Comparison of ENCODE assay signal across 8 mouse cellular contexts in genomic region chr6:122810615-122811279, GRCm38 (mm10). TPM values are rescaled to one million over a fixed set of nuclear protein-coding genes. Genes with fewer than 3 reads are reported as not detected.
DNase-seq lines count a peak whose midpoint lies in the region; ATAC-seq and TF ChIP-seq lines count a peak whose summit lies in the region.

No protein-coding gene starts in this region.

- no peaks in the 10 kb centered on the region for H3K36me3 ChIP-seq in C2C12 (ENCODE audit: control insufficient read depth, insufficient read depth)
- peaks cover 2% of the 10 kb centered on the region; the same call in 1 of the 2 replicates for H3K36me3 ChIP-seq in erythroblast, embryonic 14.5 days (ENCODE audit: control insufficient read depth)
- H3K36me3 ChIP-seq in heart, embryonic 12.5 days: no peaks in the 10 kb centered on the region
- no peaks in the 10 kb centered on the region for H3K36me3 ChIP-seq in kidney, postnatal 0 days (ENCODE audit: insufficient read depth, low read length)
- H3K36me3 ChIP-seq in liver, embryonic 11.5 days (ENCODE audit: control insufficient read depth, insufficient read depth, low read length): no peaks in the 10 kb centered on the region
- no peaks in the 10 kb centered on the region for H3K36me3 ChIP-seq in stomach, embryonic 14.5 days (ENCODE audit: control insufficient read depth, insufficient read depth, low read length)

- ATAC-seq in heart, embryonic 12.5 days (ENCODE audit: insufficient number of reproducible peaks, low FRiP score): peak; percentile 99
- ATAC-seq in kidney, postnatal 0 days (replicated peaks; ENCODE audit: low FRiP score, low read depth): peak; percentile 100
- peak; percentile 98 for ATAC-seq in liver, embryonic 11.5 days (replicated peaks; ENCODE audit: low FRiP score)
- ATAC-seq in stomach, embryonic 14.5 days (ENCODE audit: insufficient number of reproducible peaks, insufficient read depth, low FRiP score, low read depth): peak; percentile 99

- peak overlapping the region; percentile 95 for H3ac ChIP-seq in C2C12 (ENCODE audit: control insufficient read depth, insufficient read length, low read depth)

- H3K9ac ChIP-seq in heart, embryonic 12.5 days: peak overlapping the region; percentile 73
- H3K9ac ChIP-seq in kidney, postnatal 0 days (ENCODE audit: low read depth, low read length): peak overlapping the region; percentile 80
- peak overlapping the region; percentile 80 for H3K9ac ChIP-seq in liver, embryonic 11.5 days (ENCODE audit: low read depth, low read length)
- peak overlapping the region; percentile 49 for H3K9ac ChIP-seq in stomach, embryonic 14.5 days (replicated peaks; ENCODE audit: low read depth, low read length)

- TF ChIP-seq POLR2A in brain, embryonic 14.5 days (IDR thresholded peaks at IDR 0.05; ENCODE audit: borderline replicate concordance, extremely low read depth, insufficient read depth, insufficient read length, poor library complexity, severe bottlenecking): peak; percentile 32; the same call in 1 of the 2 replicates

- peak overlapping the region; percentile 64 for H3K4me2 ChIP-seq in heart, embryonic 12.5 days
- H3K4me2 ChIP-seq in kidney, postnatal 0 days (ENCODE audit: low read length): peak overlapping the region; percentile 53
- peak overlapping the region; percentile 69 for H3K4me2 ChIP-seq in liver, embryonic 11.5 days
- H3K4me2 ChIP-seq in stomach, embryonic 14.5 days (replicated peaks; ENCODE audit: low read depth, low read length): peak overlapping the region; percentile 65

- peaks cover 35% of the 10 kb centered on the region for H3K4me1 ChIP-seq in erythroblast, embryonic 14.5 days (ENCODE audit: control insufficient read depth)
- H3K4me1 ChIP-seq in heart, embryonic 12.5 days (replicated peaks): peaks cover 6% of the 10 kb centered on the region
- no peaks in the 10 kb centered on the region for H3K4me1 ChIP-seq in kidney, postnatal 0 days (replicated peaks; ENCODE audit: insufficient read depth, low read length)
- H3K4me1 ChIP-seq in liver, embryonic 11.5 days (replicated peaks; ENCODE audit: control insufficient read depth, insufficient read depth, low read length): peaks cover 6% of the 10 kb centered on the region; the same call in 1 of the 2 replicates
- 0 out of 2 replicates have a peak, but pooled peaks cover 2% of the 10 kb centered on the region for H3K4me1 ChIP-seq in stomach, embryonic 14.5 days (ENCODE audit: control insufficient read depth, insufficient read depth, low read length)

- no peaks in the 10 kb centered on the region for H3K79me3 ChIP-seq in C2C12 (ENCODE audit: low read depth)

- no peaks in the 10 kb centered on the region for H3K9me3 ChIP-seq in erythroblast, embryonic 14.5 days (ENCODE audit: control insufficient read depth, low read length)
- no peaks in the 10 kb centered on the region for H3K9me3 ChIP-seq in heart, embryonic 12.5 days (replicated peaks)
- no peaks in the 10 kb centered on the region for H3K9me3 ChIP-seq in kidney, postnatal 0 days (replicated peaks; ENCODE audit: low read length)
- no peaks in the 10 kb centered on the region for H3K9me3 ChIP-seq in liver, embryonic 11.5 days (ENCODE audit: control insufficient read depth, low read length)
- no peaks in the 10 kb centered on the region for H3K9me3 ChIP-seq in stomach, embryonic 14.5 days (ENCODE audit: control insufficient read depth, low read depth, low read length)

- H3K79me2 ChIP-seq in C2C12 (ENCODE audit: control insufficient read depth, insufficient read depth): no peaks in the 10 kb centered on the region

- peak; percentile 100 for DNase-seq in brain, embryonic 14.5 days (ENCODE audit: low read depth)
- DNase-seq in kidney, postnatal 0 days (ENCODE audit: low spot score): peak; percentile 99
- DNase-seq in liver, embryonic 11.5 days (ENCODE audit: low spot score): peak; percentile 93
- DNase-seq in naive thymus-derived CD4-positive, alpha-beta T cell, adult 2 months (ENCODE audit: low read depth): peak; percentile 97

- H3K27ac ChIP-seq in heart, embryonic 12.5 days (ENCODE audit: poor library complexity, severe bottlenecking): peak overlapping the region; percentile 98
- H3K27ac ChIP-seq in kidney, postnatal 0 days: peak overlapping the region; percentile 100
- H3K27ac ChIP-seq in liver, embryonic 11.5 days (ENCODE audit: low read depth, low read length): peak overlapping the region; percentile 100
- peak overlapping the region; percentile 100 for H3K27ac ChIP-seq in stomach, embryonic 14.5 days (ENCODE audit: low read length)

- H3K27me3 ChIP-seq in C2C12 (ENCODE audit: control insufficient read depth, insufficient read depth, insufficient read length): no peaks in the 10 kb centered on the region
- no peaks in the 10 kb centered on the region for H3K27me3 ChIP-seq in erythroblast, embryonic 14.5 days (ENCODE audit: control insufficient read depth)
- H3K27me3 ChIP-seq in heart, embryonic 12.5 days (replicated peaks): no peaks in the 10 kb centered on the region
- no peaks in the 10 kb centered on the region for H3K27me3 ChIP-seq in kidney, postnatal 0 days (ENCODE audit: insufficient read depth, low read length)
- H3K27me3 ChIP-seq in liver, embryonic 11.5 days (replicated peaks; ENCODE audit: control insufficient read depth, insufficient read depth, low read length): no peaks in the 10 kb centered on the region
- H3K27me3 ChIP-seq in stomach, embryonic 14.5 days (ENCODE audit: control insufficient read depth, insufficient read depth, low read length): no peaks in the 10 kb centered on the region

- peak overlapping the region; percentile 48 for H3K4me3 ChIP-seq in C2C12 (ENCODE audit: insufficient read depth, poor library complexity, severe bottlenecking)
- peak overlapping the region; percentile 69 for H3K4me3 ChIP-seq in erythroblast, embryonic 14.5 days (replicated peaks)
- H3K4me3 ChIP-seq in heart, embryonic 12.5 days: peak overlapping the region; percentile 61
- peak overlapping the region; percentile 71 for H3K4me3 ChIP-seq in kidney, postnatal 0 days (replicated peaks; ENCODE audit: low read depth, low read length)
- peak overlapping the region; percentile 69 for H3K4me3 ChIP-seq in liver, embryonic 11.5 days (ENCODE audit: low read depth, low read length)
- peak overlapping the region; percentile 56 for H3K4me3 ChIP-seq in stomach, embryonic 14.5 days (ENCODE audit: low read depth, low read length)

- under 1% methylated on average over 30 of the region's 30 CpGs for WGBS in heart, embryonic 12.5 days
- under 1% methylated on average over 30 of the region's 30 CpGs for WGBS in kidney, postnatal 0 days
- under 1% methylated on average over 30 of the region's 30 CpGs for WGBS in liver, embryonic 11.5 days
- WGBS in stomach, embryonic 14.5 days: under 1% methylated on average over 30 of the region's 30 CpGs

- TF ChIP-seq CTCF in C2C12 (IDR thresholded peaks at IDR 0.05; ENCODE audit: control insufficient read depth, insufficient read depth, insufficient read length): no peak
- no peak for TF ChIP-seq CTCF in brain, embryonic 14.5 days (IDR thresholded peaks at IDR 0.05; ENCODE audit: borderline replicate concordance, extremely low read depth, insufficient read depth, insufficient read length)
- no peak for TF ChIP-seq CTCF in kidney, postnatal 0 days (IDR thresholded peaks at IDR 0.05; ENCODE audit: low read depth)

TF ChIP-seq in C2C12, 6 proteins besides CTCF, POLR2A, EP300 and RAD21:
- TF ChIP-seq MYOG (IDR thresholded peaks at IDR 0.05; ENCODE audit: control insufficient read depth, extremely low read depth, insufficient read length) (no peak), MAX (IDR thresholded peaks at IDR 0.05) (no peak), FOSL1 (IDR thresholded peaks at IDR 0.05; ENCODE audit: insufficient read depth, low read length, poor library complexity, severe bottlenecking) (no peak), CEBPB (IDR thresholded peaks at IDR 0.05; ENCODE audit: low read depth) (no peak), MYOD1 (IDR thresholded peaks at IDR 0.05; ENCODE audit: control insufficient read depth, insufficient read length, low read depth) (no peak), USF1 (IDR thresholded peaks at IDR 0.05; ENCODE audit: low read depth) (no peak)
TF ChIP-seq in C2C12: peak in this region for 0.

RNA-seq across cellular contexts. Expression of gene Foxj2, which starts 9.0 kb away (rescaled TPM):
- 6.5 TPM for polyA plus RNA-seq in C2C12 (2012; fragmentation: generic; extraction: Trizol)
- 5.9 and 12.5 TPM in 2 replicates for polyA plus RNA-seq in brain, embryonic 14.5 days (2012; rRNA removed)
- polyA plus RNA-seq in erythroblast, embryonic 14.5 days (2012): 0.56 and 0.83 TPM in 2 replicates
- 7.8 and 8.4 TPM in 2 replicates for polyA plus RNA-seq in heart, embryonic 12.5 days (2016; fragmentation: Nextera tagmentation; extraction: Ambion mirVana)
- 5.2 and 5.5 TPM in 2 replicates for polyA plus RNA-seq in kidney, postnatal 0 days (2015; fragmentation: Nextera tagmentation; extraction: Ambion mirVana)
- polyA plus RNA-seq in liver, embryonic 11.5 days (2014; fragmentation: Nextera tagmentation; extraction: Ambion mirVana): 3.8 and 4.0 TPM in 2 replicates
- polyA plus RNA-seq in stomach, embryonic 14.5 days (2014; fragmentation: Nextera tagmentation; extraction: Ambion mirVana): 6.7 and 7.9 TPM in 2 replicates

RNA-seq across cellular contexts. Expression of gene Slc2a3, which starts 9.3 kb away (rescaled TPM):
- polyA plus RNA-seq in C2C12 (2012; fragmentation: generic; extraction: Trizol): 0.66 TPM
- polyA plus RNA-seq in brain, embryonic 14.5 days (2012; rRNA removed): 25.9 and 36.3 TPM in 2 replicates
- polyA plus RNA-seq in erythroblast, embryonic 14.5 days (2012): 0.48 and 0.56 TPM in 2 replicates
- polyA plus RNA-seq in heart, embryonic 12.5 days (2016; fragmentation: Nextera tagmentation; extraction: Ambion mirVana): 26.6 and 27.7 TPM in 2 replicates
- polyA plus RNA-seq in kidney, postnatal 0 days (2015; fragmentation: Nextera tagmentation; extraction: Ambion mirVana): 4.1 and 4.4 TPM in 2 replicates
- polyA plus RNA-seq in liver, embryonic 11.5 days (2014; fragmentation: Nextera tagmentation; extraction: Ambion mirVana): 59.4 and 66.8 TPM in 2 replicates
- 12.8 and 14.2 TPM in 2 replicates for polyA plus RNA-seq in stomach, embryonic 14.5 days (2014; fragmentation: Nextera tagmentation; extraction: Ambion mirVana)

RNA-seq across cellular contexts. Expression of gene C3ar1, which starts 45.2 kb away (rescaled TPM):
- 0.91 TPM for polyA plus RNA-seq in C2C12 (2012; fragmentation: generic; extraction: Trizol)
- 1.3 TPM in 2 replicates for polyA plus RNA-seq in brain, embryonic 14.5 days (2012; rRNA removed)
- polyA plus RNA-seq in erythroblast, embryonic 14.5 days (2012): not detected in 2 replicates
- polyA plus RNA-seq in heart, embryonic 12.5 days (2016; fragmentation: Nextera tagmentation; extraction: Ambion mirVana): 1.4 and 1.7 TPM in 2 replicates
- polyA plus RNA-seq in kidney, postnatal 0 days (2015; fragmentation: Nextera tagmentation; extraction: Ambion mirVana): 2.1 and 2.3 TPM in 2 replicates
- 2.7 and 3.5 TPM in 2 replicates for polyA plus RNA-seq in liver, embryonic 11.5 days (2014; fragmentation: Nextera tagmentation; extraction: Ambion mirVana)
- 2.9 and 3.1 TPM in 2 replicates for polyA plus RNA-seq in stomach, embryonic 14.5 days (2014; fragmentation: Nextera tagmentation; extraction: Ambion mirVana)

Comparison
In these comparisons a context has a peak if more than half of its experiments do, and no peak if none do; other contexts are left out.
1. Peak in every context shown above with its lines: DNase-seq, ATAC-seq, H3K4me3 ChIP-seq and H3K27ac ChIP-seq.